Mouse (Mus musculus): Measurements from ENCODE around the gene Igsf6.

The Igsf6 gene

DNA sequence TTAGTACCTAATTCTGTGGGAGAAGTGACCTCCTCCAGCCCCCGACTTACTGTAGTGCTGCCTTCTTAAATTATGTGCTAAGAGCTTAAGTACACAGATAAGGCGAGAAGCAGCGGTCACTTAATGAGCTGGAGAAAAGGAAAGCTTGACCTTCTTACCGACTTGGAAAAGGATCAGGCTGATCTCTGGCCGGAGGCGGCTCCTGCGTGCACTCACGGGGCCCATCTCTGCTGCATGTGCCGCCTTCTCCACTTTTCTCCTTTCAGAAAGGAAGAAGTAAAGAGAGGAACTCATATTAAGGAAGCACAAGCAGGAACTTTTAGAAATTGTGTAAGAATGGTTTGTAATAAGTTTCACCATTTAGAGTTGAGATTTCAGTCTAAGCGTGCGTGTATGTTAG is at the start of gene Igsf6:
Gene Igsf6 (minus strand): TSS at position 292 of the 400 bp plus-strand sequence.
- DNase-seq (ENCODE audit: low spot score in 2 of 2): no peak

DNA sequence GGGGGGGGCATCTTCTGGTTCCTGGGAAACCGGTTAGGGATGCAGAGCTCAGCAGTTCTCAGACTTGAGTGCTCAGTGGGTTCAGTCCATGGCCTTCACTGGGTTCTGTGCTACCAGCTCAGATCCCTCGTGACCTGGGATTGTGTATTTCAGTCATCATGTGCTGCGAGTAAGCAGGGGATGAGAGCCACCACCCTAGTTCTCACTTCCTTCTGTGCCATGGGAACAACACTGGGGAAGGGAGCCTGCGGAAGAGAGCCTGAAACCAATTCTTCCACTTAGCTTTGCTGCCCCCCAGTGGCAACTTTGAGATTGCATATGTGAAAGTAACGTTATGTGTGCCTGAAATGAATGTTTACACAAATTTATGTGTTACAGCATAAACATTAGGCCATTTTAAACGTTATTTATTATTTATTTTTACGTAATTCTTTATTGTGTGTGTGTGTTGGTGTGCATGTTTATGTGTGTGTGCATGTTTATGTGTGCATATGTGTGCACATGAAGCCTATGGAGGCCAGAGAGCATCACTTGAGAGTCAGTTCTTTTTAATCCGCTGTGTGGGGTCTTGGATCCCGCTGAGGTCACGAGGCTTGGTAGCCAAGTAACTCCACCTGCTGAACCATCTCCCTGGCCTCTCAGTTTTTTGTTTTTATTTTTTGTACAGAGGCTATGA is 45.9 kb upstream of the Igsf6 start:
- DNase-seq (ENCODE audit: low spot score in 2 of 2): peak; percentile 94

DNA sequence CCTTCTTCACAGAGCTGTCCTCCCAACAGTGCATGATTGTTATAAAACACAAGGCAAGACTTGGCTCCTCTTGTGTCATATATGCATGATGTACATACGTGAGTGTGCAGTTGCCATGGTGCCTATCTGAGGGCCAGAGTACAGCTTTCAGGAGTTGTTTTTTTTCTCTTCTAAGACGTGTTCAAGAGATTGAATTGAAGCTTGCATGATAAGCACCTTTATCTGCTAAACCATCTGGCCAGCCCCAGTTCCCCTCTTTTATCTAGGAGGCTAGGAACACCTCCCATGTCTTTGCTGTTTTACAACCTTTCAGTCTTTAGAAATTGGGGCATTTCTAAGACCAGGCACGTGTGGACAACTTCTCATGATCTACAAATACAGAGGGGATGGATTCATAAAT is 37.4 kb upstream of the Igsf6 start:
- no peak for DNase-seq (ENCODE audit: low spot score in 2 of 2)

DNA sequence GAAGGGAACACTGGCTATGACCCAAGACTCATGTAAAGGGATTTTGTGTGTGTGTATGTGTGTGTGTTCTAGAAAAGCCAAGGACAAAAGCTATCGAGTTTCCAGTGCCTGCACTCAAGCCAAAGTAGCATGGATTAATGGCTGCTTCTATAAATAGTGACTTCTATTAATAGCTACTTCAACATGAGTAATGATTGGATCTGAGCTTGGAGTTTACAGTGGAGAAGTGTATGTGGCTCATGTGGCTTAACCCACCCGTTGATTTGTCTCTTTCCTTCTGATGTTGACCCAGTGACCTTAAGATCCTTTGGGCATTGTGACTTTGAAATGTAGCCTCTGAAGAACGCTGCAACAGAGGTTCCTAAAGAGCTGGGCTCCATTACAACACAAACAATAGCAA is 36.9 kb upstream of the Igsf6 start:
- DNase-seq (ENCODE audit: low spot score in 2 of 2): no peak

DNA sequence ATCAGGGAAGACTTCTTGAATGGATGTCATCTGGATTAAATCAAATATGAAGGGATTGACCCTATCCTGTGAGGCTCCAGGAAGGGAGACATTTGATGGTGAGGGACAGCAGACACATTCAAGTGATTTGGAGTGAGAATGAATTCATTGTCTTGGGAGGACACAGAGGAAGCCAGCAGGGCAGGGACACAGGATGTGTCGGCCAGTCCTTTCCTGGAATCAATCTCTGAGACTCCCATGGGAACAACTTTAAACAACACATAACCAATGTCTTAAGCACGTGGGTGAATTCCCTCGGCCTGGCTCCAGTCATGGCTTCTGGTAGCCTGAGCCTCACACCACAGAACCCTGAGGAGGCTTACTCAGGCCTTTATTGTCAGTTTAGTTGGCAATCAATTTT is 33.5 kb upstream of the Igsf6 start:
- DNase-seq (ENCODE audit: low spot score in 2 of 2): no peak

DNA sequence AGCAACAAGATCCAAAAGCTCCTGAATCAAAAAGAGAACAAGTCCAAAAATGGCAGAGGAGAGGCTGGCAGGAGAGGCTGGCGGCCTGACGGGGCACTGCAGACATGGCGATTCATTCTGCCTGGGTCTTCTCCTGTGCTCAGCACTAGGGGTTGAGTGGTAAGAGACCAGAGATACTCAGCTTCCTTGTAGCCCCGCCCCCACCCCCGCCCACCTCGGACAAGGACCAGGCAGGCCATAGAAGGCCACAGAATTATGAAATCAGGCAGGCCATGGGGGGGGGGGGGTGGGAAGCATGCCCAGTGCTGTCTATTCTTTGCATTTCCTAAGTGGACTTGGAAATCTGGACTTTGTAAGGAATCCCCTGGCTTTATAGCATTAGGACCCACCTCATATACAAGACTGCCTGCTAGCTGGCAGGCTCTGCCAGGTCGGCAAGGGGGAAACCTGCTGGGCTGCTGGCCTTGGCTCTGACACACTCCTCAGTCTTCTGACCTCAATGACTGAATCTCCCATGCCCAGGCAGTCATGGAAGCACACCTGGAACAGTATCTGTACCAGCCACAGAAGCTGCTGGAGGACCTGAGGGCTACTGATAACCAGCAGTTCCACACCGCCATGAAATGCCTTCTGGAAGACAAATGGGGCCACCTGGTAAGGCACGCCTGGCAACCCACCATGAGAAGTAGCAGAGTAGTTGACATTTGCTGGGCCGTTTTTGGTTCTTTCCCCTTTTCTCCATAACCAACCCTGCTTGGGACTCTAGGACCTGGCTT is 24.4 kb upstream of the Igsf6 start:
- DNase-seq (ENCODE audit: low spot score in 2 of 2): no peak

DNA sequence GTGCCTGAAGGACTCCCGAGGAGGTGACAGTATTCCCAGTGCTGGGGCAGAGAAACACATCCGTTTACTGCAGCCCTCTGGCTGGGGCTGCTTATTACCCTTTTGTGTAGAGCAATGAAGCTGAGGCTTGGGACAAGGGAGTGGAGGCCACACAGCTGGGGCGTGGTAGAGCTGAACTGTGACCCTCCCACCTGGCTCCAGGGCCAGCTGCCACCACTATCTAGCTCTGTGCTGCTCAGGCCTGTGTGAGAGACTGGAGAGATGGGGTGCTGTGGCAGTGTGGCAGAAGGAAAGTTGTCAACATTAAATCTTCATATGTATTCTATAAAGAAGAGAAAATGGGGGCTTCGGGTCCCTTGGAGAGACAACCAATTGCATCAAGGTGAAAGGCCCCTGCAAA is 18.7 kb upstream of the Igsf6 start:
- DNase-seq (ENCODE audit: low spot score in 2 of 2): no peak

DNA sequence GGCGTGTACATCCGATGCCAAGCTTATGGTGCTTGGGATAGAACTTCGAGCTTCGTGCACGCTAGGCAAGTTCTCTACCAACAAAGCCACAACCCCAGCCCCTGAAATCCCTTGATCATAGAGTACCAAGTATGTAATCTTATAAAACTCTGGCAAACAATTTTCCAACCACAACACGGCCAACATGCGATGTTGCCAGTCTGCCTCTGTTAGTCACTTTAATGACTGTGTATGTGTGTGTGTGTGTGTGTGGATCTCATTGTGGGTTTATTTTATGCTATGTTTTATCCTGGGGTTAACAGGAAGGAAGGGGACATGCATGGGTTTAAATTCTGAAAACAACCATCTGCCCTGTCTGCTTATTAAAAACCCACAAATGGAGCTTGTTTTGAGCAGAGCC is 16.4 kb upstream of the Igsf6 start:
- no peak for DNase-seq (ENCODE audit: low spot score in 2 of 2)

DNA sequence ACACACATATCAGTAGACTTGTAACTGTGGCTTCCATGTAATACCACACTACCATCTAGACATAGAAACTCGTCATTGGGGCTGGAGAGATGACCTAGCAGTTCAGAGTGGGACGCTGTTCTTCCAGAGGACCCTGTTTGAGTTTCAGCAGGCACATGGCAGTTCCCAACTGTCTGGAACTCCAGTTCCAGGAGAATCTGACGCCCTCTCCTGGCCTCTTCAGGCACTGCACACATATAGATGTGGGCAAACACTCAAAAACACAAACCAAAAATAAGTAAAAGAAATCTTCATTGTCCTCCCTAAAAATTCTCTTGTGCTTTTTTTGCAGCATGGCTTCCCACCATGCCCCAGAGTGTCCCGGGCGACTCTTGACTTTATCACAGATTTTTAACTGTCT is 14.4 kb upstream of the Igsf6 start:
- DNase-seq (ENCODE audit: low spot score in 2 of 2): no peak

DNA sequence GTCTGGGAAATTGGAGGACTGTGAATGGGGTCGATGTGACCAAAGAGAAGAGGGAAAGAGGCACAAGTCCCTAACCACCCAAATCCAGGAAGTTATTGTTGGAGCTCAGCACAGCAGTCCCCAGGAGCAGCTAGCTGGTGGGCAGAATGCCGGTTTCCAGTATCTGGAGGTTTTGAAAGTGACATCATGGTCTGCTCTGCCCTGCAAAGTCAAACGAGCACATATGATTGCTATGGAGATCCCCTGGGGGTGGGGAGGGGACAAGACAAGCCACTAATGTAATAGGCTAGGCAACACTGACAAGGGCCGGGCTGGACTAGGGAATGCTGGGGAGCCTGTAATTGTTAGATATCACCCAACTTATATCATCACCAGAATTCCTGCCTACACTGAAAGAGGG is 11.1 kb upstream of the Igsf6 start:
- DNase-seq (ENCODE audit: low spot score in 2 of 2): no peak

DNA sequence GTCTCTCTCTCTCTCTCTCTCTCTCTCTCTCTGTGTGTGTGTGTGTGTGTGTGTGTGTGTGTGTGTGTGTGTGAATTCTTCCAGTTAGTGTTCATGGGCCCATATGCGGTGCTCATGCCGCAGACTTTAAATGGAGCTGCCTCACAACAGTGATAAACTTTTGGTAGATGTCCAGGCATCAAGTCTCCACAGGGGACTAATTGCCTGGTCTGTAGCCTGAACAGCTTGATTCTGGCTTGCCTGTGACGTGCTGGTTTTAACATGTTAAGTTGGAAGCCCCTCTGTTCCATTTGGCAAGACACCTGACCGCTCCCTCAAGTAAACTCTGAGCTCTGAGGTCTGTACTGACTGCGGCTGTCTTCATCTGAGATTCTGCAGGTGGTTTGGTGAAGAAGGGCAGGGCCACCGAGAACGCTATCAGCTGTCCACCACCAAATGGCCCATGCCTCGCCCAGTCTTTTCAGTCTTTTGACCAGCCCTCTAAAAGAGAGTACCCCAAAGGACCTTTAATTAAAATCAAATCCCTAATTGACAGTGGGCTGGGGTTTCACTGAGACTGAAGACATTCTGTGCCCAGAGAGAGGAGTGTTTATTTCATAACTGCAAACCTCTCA is 10.6 kb upstream of the Igsf6 start:
- no peak for DNase-seq (ENCODE audit: low spot score in 2 of 2)

DNA sequence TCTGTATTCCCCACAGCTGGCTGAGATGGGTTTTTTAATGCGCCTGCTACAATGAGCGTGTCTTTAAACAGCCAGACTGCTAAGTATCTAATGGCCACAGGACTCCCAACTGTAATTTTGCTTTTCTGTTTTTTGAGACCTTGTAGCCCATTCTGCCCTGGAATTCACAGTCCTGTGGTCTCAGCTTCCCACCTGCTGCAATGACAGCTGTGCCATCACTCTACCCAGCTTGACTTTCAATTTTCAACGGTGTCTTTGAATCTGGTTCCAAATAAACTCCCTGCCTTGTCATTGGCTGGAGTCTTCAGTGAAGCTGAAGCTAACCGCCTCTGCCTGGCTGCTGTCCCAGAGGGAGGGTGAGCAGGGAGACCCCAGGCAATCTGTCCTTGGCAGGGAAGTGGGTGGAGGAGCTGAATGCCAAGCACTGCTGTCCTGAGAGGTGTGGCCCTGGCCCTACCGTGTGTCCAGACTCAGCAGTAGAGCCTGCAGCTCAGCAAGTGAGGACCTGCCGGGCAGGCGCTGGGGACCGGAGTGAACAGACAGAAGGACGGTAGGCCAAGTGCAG is 8.7 kb upstream of the Igsf6 start:
- DNase-seq (ENCODE audit: low spot score in 2 of 2): no peak

DNA sequence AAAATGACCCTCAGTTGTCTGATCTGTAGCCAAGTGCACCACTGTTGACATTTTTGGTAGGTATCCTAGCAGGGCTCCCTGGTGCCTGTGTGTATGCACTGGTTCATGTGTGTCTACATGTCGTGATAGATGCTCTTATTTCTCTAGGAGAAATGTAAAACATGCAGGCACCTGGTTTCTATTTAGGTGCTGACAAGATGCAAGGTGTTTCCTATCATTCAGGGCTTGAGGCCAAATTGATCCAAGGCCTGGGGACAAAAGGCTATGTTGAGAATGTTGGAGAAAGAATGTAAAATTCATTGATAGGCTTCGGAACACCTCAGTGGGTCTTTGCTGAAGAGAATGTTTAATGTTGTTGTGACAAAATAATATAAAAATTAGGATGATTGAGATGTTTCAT is 7.4 kb upstream of the Igsf6 start:
- DNase-seq (ENCODE audit: low spot score in 2 of 2): no peak

DNA sequence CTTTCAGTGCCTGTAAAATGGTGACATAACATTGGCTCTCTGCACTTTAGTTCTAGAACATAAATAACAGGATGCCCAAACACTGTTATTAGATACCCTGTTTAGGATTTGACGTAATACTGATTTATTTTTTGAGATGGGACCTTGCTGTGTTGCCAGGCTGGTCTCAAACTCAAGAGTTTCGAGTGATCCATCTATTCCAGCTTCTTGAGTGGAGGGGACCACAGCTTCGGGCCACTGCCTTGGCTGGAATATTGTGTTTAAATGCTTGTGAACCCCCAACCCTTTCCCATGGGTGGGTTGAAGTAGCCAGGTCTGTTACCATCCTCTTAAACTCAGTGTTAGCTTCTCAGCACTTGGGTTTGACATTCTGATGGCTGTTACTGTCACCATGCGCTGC is 7.0 kb upstream of the Igsf6 start, which contains the start of gene Otoa:
Gene Otoa (plus strand): TSS at position 301 of the 400 bp plus-strand sequence.
- no peak for DNase-seq (ENCODE audit: low spot score in 2 of 2)

DNA sequence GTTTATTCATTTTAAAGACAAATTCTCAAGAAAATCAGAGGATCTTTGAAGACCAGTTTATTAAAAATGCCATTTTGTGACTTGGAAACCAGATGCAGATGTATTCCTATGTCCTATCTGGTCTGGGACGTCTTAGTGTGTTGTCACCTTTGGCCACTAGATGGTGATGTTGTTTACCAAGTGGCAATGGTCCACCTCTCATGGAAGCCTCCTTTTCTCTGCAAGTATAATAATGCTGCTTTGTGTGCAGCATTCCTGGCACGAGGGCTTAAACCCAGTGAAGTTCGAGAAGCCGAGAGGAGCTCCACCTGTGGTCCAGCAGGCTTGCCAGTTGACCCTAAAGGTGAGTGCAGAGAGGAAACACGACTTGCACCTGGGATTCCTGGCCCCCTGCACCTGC is 3.5 kb upstream of the Igsf6 start:
- DNase-seq (ENCODE audit: low spot score in 2 of 2): peak; percentile 80 to 84

DNA sequence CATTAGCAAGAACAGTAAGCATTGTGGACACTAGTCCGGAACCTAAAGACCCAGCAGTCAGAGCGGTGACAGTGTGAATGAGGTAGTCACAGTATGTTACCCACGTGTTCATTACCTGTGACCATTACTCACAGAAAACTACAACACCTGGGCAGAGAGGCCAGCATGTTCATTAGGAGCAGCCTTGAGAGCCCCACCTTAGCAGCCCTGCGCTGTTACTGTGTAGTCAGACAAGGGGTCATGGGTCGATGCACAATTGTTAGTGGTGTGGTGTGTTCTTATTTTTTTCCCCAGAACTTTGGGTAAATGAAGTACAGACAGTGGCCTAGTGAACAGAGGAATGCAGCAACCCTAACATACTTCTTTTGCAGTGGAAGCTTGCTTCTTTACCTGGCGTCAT is 2.9 kb upstream of the Igsf6 start:
- DNase-seq (ENCODE audit: low spot score in 2 of 2): no peak

DNA sequence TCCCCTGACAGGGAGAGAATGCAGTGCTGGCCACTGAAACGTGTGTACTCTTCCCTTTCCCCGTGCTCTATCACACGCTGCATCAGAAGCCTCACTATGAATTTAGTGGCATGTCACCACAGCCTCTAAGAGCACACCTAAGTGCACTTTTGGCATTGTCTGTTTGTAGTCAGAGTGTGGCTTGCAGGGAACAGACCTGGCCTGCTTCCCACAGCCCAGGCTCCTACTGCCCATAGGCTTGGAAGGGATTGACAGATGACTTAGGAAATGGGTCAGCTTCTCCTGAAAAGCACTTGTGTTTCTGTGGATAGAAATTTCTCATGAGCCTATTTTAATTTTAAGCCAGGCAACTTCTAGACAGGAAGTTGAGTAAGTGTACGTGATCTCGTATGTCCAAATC is 1.0 kb upstream of the Igsf6 start:
- DNase-seq (ENCODE audit: low spot score in 2 of 2): no peak

DNA sequence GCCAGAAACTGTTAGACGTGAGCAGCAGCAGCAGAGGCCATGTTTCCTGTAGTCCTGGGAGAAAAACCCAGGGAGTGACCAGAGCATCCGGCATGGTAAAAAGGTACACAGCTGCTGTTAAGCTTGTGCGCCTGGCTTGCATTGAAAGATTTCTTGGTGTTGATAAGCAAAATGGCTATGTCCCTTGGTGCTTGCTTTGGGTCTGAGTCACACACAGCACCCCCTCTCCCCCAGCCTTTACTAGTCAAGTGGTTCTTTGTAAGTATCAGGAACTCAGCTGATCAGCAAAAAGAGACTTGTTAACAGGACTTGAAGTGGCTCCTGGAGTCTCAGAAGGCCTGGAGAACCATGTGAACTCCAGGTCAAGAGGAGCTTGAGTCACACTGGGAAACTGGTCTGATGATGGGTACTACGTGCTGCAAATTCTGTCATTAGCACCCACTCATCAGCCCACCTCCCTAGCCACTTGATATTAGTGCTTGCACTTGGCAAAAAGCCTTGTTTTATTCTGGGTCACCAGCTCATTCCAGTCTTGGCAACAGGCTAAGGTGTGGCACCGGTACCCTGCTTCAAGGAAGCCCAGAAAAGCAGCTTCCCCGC is 529 bp upstream of the Igsf6 start:
- no peak for DNase-seq (ENCODE audit: low spot score in 2 of 2)

DNA sequence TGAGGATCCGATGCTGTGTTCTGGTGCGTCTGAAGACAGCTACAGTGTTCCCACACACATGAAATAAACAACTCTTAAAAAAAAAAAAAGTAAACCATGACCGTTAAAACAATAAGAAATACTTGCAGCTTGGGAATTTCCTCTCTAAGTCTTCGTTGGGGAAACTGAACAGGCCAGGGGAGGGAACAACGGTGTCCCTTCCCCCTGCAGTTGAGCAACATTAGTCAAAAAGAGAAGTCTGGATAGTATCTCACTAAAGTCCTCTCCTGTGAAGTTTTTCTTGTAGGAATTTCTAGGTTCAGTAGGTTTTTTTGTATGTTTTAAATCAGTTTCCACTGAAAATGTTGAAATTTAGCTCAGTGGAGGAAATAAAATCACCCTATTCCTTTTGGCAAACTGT is 1.9 kb downstream of the Igsf6 start:
- DNase-seq (ENCODE audit: low spot score in 2 of 2): no peak

DNA sequence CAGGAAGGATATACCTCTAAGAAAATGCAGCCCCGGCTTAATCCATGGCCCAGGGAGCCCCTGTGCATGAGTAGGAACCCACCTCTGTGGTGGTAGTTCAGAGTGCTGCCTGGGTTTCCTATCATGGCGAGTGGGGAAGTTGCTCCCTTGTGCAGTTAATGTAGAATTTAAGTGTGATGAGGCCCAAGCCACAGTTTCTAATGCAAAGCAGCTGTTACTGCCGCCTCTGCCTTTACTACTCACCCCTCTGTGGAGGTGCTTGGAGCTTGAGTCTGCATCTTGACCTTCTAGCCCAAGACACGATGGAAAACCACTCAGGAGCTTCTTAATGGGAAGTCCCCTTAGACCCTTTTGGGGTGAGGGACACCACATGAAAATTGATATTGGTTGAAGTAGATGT is 3.1 kb downstream of the Igsf6 start:
- DNase-seq (ENCODE audit: low spot score in 2 of 2): no peak

DNA sequence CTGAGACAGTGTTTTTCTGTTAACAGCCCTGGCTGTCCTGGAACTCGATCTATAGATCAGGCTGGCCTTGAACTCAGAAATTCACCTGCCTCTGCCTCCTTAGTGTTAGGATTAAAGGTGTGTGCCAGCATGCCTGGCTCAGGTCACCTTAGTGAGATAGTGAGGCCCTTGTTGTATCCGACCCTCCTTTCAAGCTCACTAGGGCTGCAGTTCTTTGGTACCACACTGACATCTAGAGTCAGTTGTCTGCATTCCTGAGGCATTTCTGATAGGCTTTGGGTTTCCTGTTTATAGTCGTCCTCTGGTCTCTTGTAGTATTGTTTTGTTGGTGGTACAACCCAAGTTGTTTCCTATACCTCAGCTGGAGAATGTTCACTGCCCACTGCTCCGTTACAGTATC is 10.1 kb downstream of the Igsf6 start:
- DNase-seq (ENCODE audit: low spot score in 2 of 2): peak; percentile 28 to 35

DNA sequence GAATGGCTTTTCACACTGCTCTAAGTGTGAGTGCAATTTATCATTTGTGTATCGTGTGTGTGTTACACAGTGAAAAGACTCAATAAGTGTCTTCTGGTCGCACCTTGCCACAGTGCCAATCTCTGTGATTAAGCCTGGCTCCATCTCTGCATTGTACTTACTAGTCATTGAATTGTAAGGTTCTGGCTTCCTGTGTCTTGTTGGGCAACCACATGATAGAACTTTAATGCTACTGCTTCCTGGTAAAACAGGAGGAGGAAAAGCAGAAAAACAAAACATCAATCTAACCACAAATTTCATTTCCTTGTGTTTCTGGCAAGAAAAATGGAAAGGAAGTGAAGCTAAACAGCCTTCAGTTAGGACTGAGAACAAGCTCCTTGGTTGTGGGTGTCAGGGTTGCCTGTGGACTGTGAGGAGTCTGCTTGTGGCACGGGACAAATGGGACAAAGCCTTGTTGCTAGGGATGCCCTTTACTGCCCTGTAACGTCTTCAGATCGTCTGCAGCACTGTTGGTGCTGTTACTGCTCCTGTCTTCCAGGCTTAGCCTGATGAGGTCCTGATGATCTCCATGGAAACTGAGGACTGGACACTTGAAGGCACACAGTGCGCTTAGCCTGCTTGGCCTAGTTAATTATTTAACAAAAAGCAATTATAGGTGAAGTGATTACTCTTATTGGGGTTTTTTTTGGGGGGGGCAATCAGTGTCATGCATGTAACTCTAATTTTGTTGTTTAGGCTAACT is 14.7 kb downstream of the Igsf6 start:
- DNase-seq (ENCODE audit: low spot score in 2 of 2): no peak

Measured in right cerebral cortex, adult 2 months (tissue).